Mouse (Mus musculus): ENCODE measurements at regions not wholly inside any gene's neighbourhood (a gene's known extent, or its start where the extent isn't known, plus 50 kb on each side); places are given as distances from the start of the nearest gene placed in this dataset.

GRCm38 (mm10) chr11:117036977-117037376, 78.0 kb upstream of the Sec14l1 start:
- 46% methylated on average over 7 of the region's 7 CpGs for WGBS

DNA sequence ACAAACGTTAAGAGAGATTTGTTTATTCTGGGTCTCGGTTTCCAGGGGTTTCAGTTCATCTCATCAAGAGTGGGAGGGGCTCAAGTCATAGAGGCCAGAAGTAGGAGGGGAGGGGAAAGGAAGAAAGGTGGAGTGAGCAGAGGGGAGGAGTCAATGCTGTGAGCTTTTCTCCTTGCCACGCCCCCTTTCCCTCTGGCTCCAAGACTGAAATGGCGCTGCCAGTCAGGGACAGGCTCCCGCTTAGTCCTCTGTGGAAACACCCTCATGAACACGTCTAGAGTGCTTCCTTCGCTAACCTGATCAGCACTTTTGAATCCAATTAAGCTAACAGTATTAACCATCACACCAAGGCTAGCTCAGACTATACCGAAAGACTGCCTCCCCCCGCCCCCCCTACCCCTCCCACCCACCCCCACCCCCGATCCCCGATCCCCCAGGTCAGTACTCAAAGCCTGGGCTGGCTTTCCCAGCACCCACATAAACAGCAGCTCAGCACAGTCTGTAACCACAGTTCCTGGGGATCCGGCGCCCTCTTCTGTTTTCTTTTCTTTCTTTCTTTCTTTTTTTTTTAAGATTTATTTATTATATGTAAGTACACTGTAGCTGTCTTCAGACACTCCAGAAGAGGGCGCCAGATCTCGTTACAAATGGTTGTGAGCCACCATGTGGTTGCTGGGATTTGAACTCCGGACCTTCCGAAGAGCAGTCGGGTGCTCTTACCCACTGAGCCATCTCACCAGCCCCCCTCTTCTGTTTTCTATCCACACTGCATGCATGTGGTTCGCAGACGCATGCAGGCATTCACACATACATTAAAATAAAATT, 76.5 kb upstream of the Sec14l1 start:
- Histone ChIP-seq H3K79me2 (replicated peaks; ENCODE audit: control insufficient read depth, insufficient read depth, low read length) (no peaks in the 10 kb centered on the region), H3K36me3 (ENCODE audit: control insufficient read depth, insufficient read depth, low read length) (no peaks in the 10 kb centered on the region), H3K9ac (ENCODE audit: low read depth, low read length) (no peak overlapping the region), H3K4me1 (ENCODE audit: control insufficient read depth, insufficient read depth, low read length) (no peaks in the 10 kb centered on the region), H3K4me3 (no peak overlapping the region), H3K27ac (no peak overlapping the region), H3K27me3 (ENCODE audit: control insufficient read depth, insufficient read depth, low read length) (0 out of 2 replicates have a peak, but pooled peaks cover 1% of the 10 kb centered on the region)
- TF ChIP-seq CTCF (IDR thresholded peaks at IDR 0.05) (peak; percentile 14; the same call in 1 of the 2 replicates), EP300 (IDR thresholded peaks at IDR 0.05; ENCODE audit: insufficient read depth, low read depth, low read length) (no peak), POLR2A (IDR thresholded peaks at IDR 0.05; ENCODE audit: insufficient read depth, low read depth, low read length) (no peak)
- DNase-seq: no peak
- 44% methylated on average over 20 of the region's 20 CpGs for WGBS
- intact Hi-C loops (cut with DNase I): no loop called here

More at GRCm38 (mm10) chr11:117036977-117037376, 78.0 kb upstream of the Sec14l1 start:
- DNase-seq: no peak
- Histone ChIP-seq H3K4me3 (no peak overlapping the region), H3K79me2 (replicated peaks; ENCODE audit: control insufficient read depth, insufficient read depth, low read length) (no peaks in the 10 kb centered on the region), H3K27me3 (ENCODE audit: control insufficient read depth, insufficient read depth, low read length) (0 out of 2 replicates have a peak, but pooled peaks cover 1% of the 10 kb centered on the region), H3K36me3 (ENCODE audit: control insufficient read depth, insufficient read depth, low read length) (no peaks in the 10 kb centered on the region), H3K27ac (no peak overlapping the region), H3K4me1 (ENCODE audit: control insufficient read depth, insufficient read depth, low read length) (no peaks in the 10 kb centered on the region), H3K9ac (ENCODE audit: low read depth, low read length) (no peak overlapping the region)
- intact Hi-C loops (cut with DNase I): no loop called here
- no peak for TF ChIP-seq EP300 (IDR thresholded peaks at IDR 0.05; ENCODE audit: insufficient read depth, low read depth, low read length)
- no peak for TF ChIP-seq CTCF (IDR thresholded peaks at IDR 0.05)
- no peak for TF ChIP-seq POLR2A (IDR thresholded peaks at IDR 0.05; ENCODE audit: insufficient read depth, low read depth, low read length)

GRCm38 (mm10) chr11:117040829-117041228, 74.1 kb upstream of the Sec14l1 start:
- Histone ChIP-seq H3K27me3 (ENCODE audit: control insufficient read depth, insufficient read depth, low read length) (0 out of 2 replicates have a peak, but pooled peaks cover 1% of the 10 kb centered on the region), H3K79me2 (replicated peaks; ENCODE audit: control insufficient read depth, insufficient read depth, low read length) (no peaks in the 10 kb centered on the region), H3K27ac (no peak overlapping the region), H3K9ac (ENCODE audit: low read depth, low read length) (no peak overlapping the region), H3K36me3 (ENCODE audit: control insufficient read depth, insufficient read depth, low read length) (no peaks in the 10 kb centered on the region), H3K4me1 (ENCODE audit: control insufficient read depth, insufficient read depth, low read length) (no peaks in the 10 kb centered on the region), H3K4me3 (no peak overlapping the region)
- no peak for DNase-seq
- WGBS: 28% methylated on average over 4 of the region's 4 CpGs
- intact Hi-C loops (cut with DNase I): no loop called here
- no peak for TF ChIP-seq EP300 (IDR thresholded peaks at IDR 0.05; ENCODE audit: insufficient read depth, low read depth, low read length)
- no peak for TF ChIP-seq CTCF (IDR thresholded peaks at IDR 0.05)
- TF ChIP-seq POLR2A (IDR thresholded peaks at IDR 0.05; ENCODE audit: insufficient read depth, low read depth, low read length): no peak

DNA sequence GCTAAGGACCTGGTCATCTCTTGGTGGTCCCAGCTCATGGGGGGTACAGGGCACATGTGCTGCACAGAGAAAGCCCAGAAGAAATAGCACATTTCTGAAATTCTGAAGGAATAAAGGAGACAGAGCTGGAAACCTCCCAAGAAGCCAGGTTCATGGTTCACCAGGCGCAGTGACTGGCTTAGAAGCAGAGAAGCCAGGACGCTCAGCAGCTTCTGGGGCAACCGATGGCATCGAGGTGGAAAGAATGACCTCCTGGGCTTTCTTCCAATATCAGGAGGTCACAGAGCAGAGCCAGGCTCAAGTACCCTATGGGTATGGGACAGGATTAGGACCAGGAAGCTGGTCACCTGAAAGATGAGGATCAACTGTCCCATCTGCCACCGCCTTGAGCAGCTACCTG, 72.6 kb upstream of the Sec14l1 start:
- intact Hi-C loops (cut with DNase I): no loop called here
- Histone ChIP-seq H3K79me2 (replicated peaks; ENCODE audit: control insufficient read depth, insufficient read depth, low read length) (no peaks in the 10 kb centered on the region), H3K27ac (no peak overlapping the region), H3K4me3 (no peak overlapping the region), H3K36me3 (ENCODE audit: control insufficient read depth, insufficient read depth, low read length) (no peaks in the 10 kb centered on the region), H3K27me3 (ENCODE audit: control insufficient read depth, insufficient read depth, low read length) (0 out of 2 replicates have a peak, but pooled peaks cover 1% of the 10 kb centered on the region), H3K9ac (ENCODE audit: low read depth, low read length) (no peak overlapping the region), H3K4me1 (ENCODE audit: control insufficient read depth, insufficient read depth, low read length) (peaks cover 2% of the 10 kb centered on the region; the same call in 1 of the 2 replicates)
- DNase-seq: no peak
- 67% methylated on average over 5 of the region's 5 CpGs for WGBS
- TF ChIP-seq CTCF (IDR thresholded peaks at IDR 0.05) (no peak), EP300 (IDR thresholded peaks at IDR 0.05; ENCODE audit: insufficient read depth, low read depth, low read length) (no peak), POLR2A (IDR thresholded peaks at IDR 0.05; ENCODE audit: insufficient read depth, low read depth, low read length) (no peak)

DNA sequence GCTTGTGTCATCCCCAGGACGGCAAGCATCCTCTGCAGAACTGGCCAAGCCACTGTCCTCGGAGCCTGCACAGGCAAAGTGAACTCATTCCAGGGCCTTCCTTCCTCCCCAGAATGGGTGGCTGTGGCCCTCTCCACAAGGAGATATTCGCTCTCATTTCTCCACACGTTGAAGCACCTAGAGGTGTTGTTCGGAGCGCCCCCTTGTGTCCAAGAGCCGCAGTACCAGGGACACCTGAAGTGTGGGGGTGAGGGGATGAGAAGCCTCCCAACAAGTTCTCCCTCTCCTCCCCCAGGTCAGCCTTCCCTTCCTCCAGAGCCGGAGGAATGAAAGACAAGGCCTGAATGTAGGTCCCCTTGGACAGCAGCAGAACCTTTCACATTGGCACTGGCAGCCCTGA, 71.4 kb upstream of the Sec14l1 start:
- TF ChIP-seq CTCF (IDR thresholded peaks at IDR 0.05) (peak; percentile 84), POLR2A (IDR thresholded peaks at IDR 0.05; ENCODE audit: insufficient read depth, low read depth, low read length) (no peak), EP300 (IDR thresholded peaks at IDR 0.05; ENCODE audit: insufficient read depth, low read depth, low read length) (no peak)
- Histone ChIP-seq H3K9ac (ENCODE audit: low read depth, low read length) (no peak overlapping the region), H3K27ac (no peak overlapping the region), H3K4me3 (no peak overlapping the region), H3K4me1 (ENCODE audit: control insufficient read depth, insufficient read depth, low read length) (peaks cover 2% of the 10 kb centered on the region; the same call in 1 of the 2 replicates), H3K27me3 (ENCODE audit: control insufficient read depth, insufficient read depth, low read length) (0 out of 2 replicates have a peak, but pooled peaks cover 1% of the 10 kb centered on the region), H3K79me2 (replicated peaks; ENCODE audit: control insufficient read depth, insufficient read depth, low read length) (no peaks in the 10 kb centered on the region), H3K36me3 (ENCODE audit: control insufficient read depth, insufficient read depth, low read length) (no peaks in the 10 kb centered on the region)
- DNase-seq: peak; percentile 41 to 71
- intact Hi-C loops (cut with DNase I): no loop called here
- WGBS: 9% methylated on average over 8 of the region's 8 CpGs

- H3K79me2 ChIP-seq (replicated peaks; ENCODE audit: control insufficient read depth, insufficient read depth, low read length): no peaks in the 10 kb centered on the region
- H3K9ac ChIP-seq (ENCODE audit: low read depth, low read length): no peak overlapping the region
- DNase-seq: no peak
- H3K36me3 ChIP-seq (ENCODE audit: control insufficient read depth, insufficient read depth, low read length): no peaks in the 10 kb centered on the region
- H3K27ac ChIP-seq: no peak overlapping the region
- peaks cover 2% of the 10 kb centered on the region; the same call in 1 of the 2 replicates for H3K4me1 ChIP-seq (ENCODE audit: control insufficient read depth, insufficient read depth, low read length)
- intact Hi-C loops (cut with DNase I): no loop called here
- TF ChIP-seq EP300 (IDR thresholded peaks at IDR 0.05; ENCODE audit: insufficient read depth, low read depth, low read length): no peak
- TF ChIP-seq POLR2A (IDR thresholded peaks at IDR 0.05; ENCODE audit: insufficient read depth, low read depth, low read length): no peak
- no peak for TF ChIP-seq CTCF (IDR thresholded peaks at IDR 0.05)
- WGBS: 82% methylated on average over 1 of the region's 1 CpGs
- H3K27me3 ChIP-seq (ENCODE audit: control insufficient read depth, insufficient read depth, low read length): 0 out of 2 replicates have a peak, but pooled peaks cover 1% of the 10 kb centered on the region
- H3K4me3 ChIP-seq: no peak overlapping the region
These were observed 70.2 kb upstream of the Sec14l1 start for GRCm38 (mm10) chr11:117044731-117045130.
